Mouse (Mus musculus) limb, embryonic 13.5 days (tissue): ENCODE results near the gene Lsp1. TPM values are rescaled to one million over a fixed set of nuclear protein-coding genes. Genes with fewer than 3 reads are reported as not detected.

ENCODE experiments used
- ATAC-seq: fragments of 200-750 bp; cut with Nextera tagmentation; 2 replicates; pipeline ENCODE4 v1.8.0; 2017; ENCODE audit warnings: low read depth, moderate number of reproducible peaks, moderate TSS enrichment; ENCODE audit not compliant: low FRiP score
- H3K27ac ChIP-seq: fragments of 300-500 bp; sonication (generic); 2 replicates; pipeline ENCODE4 v1.5.1; 2015; ENCODE audit warnings: inconsistent platforms, mild to moderate bottlenecking, moderate library complexity
- H3K27me3 ChIP-seq: fragments of 300-500 bp; sonication (generic); 2 replicates; pipeline ENCODE4 v1.6.1; 2015; ENCODE audit warnings: mild to moderate bottlenecking, inconsistent platforms
- H3K36me3 ChIP-seq: fragments of 300-500 bp; sonication (generic); 2 replicates; pipeline ENCODE4 v1.6.1; 2015; ENCODE audit warnings: inconsistent platforms, mild to moderate bottlenecking, moderate library complexity
- H3K4me1 ChIP-seq: fragments of 300-500 bp; sonication (generic); 2 replicates; pipeline ENCODE4 v1.6.1; 2015; ENCODE audit warnings: inconsistent platforms
- H3K4me2 ChIP-seq: fragments of 300-500 bp; sonication (generic); replicated peaks from 2 replicates; pipeline ENCODE4 v1.6.1; 2015; ENCODE audit warnings: inconsistent platforms, mild to moderate bottlenecking, moderate library complexity
- H3K4me3 ChIP-seq: fragments of 300-500 bp; sonication (generic); 2 replicates; pipeline ENCODE4 v1.5.1; 2015; ENCODE audit warnings: moderate library complexity, mild to moderate bottlenecking, inconsistent platforms
- H3K9ac ChIP-seq: fragments of 300-500 bp; sonication (generic); 2 replicates; pipeline ENCODE4 v1.6.1; 2015; ENCODE audit warnings: mild to moderate bottlenecking, inconsistent platforms
- H3K9me3 ChIP-seq: fragments of 300-500 bp; sonication (generic); 2 replicates; pipeline ENCODE4 v1.6.1; 2016; ENCODE audit warnings: inconsistent platforms
- WGBS: fragments of 180-500 bp; shearing (Covaris S2); methylation state at CpG from one replicate; pipeline ENCODE4 v1.1.7; 2015; 5-methylcytosine and 5-hydroxymethylcytosine counted together
- polyA plus RNA-seq: library from polyadenylated mRNA; unstranded; fragments of >200 nt; fragmentation: Nextera tagmentation; extraction: Ambion mirVana; gene quantifications from 2 replicates; pipeline ENCODE4 v1.2.1, GENCODE M21; 2015

Gene Lsp1
- polyA plus RNA-seq, 1 experiment from 2014 or later: 46.3 TPM

GRCm38 (mm10) chr7:142478574-142478973, 18.0 kb downstream of the Lsp1 start:
- Histone ChIP-seq H3K27ac (peak overlapping the region; percentile 99; the same call in 1 of the 2 replicates), H3K27me3 (no peaks in the 10 kb centered on the region), H3K4me3 (no peak overlapping the region), H3K36me3 (no peaks in the 10 kb centered on the region), H3K9me3 (no peaks in the 10 kb centered on the region), H3K4me1 (peaks cover 74% of the 10 kb centered on the region), H3K4me2 (no peak overlapping the region), H3K9ac (no peak overlapping the region)
- ATAC-seq: no peak
- WGBS: 96% methylated on average over 2 of the region's 2 CpGs

DNA sequence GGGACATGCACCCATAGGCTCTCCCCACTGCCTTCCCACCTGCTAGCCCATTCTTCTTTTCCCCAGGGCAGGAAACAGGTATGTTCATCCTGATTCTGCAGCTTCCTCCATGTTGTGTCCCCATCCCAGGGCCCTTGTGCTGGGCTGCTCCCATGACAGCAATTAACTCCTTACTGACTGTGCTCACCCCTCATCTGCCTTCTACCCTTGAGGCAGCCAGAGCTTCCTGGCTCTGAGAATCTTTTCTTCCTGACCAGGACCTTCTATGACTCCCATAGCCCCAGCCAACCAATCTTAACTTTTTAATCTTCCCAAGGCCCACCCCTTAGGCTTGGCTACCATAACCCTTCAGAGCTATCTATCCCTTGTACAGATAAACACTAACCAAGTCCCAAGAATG, 18.7 kb downstream of the Lsp1 start:
- H3K27me3 ChIP-seq: no peaks in the 10 kb centered on the region
- peaks cover 79% of the 10 kb centered on the region for H3K4me1 ChIP-seq
- H3K9me3 ChIP-seq: no peaks in the 10 kb centered on the region
- no peaks in the 10 kb centered on the region for H3K36me3 ChIP-seq
- H3K9ac ChIP-seq: no peak overlapping the region
- peak overlapping the region; percentile 99; the same call in 1 of the 2 replicates for H3K27ac ChIP-seq
- H3K4me3 ChIP-seq: no peak overlapping the region
- no peak overlapping the region for H3K4me2 ChIP-seq
- ATAC-seq: no peak

DNA sequence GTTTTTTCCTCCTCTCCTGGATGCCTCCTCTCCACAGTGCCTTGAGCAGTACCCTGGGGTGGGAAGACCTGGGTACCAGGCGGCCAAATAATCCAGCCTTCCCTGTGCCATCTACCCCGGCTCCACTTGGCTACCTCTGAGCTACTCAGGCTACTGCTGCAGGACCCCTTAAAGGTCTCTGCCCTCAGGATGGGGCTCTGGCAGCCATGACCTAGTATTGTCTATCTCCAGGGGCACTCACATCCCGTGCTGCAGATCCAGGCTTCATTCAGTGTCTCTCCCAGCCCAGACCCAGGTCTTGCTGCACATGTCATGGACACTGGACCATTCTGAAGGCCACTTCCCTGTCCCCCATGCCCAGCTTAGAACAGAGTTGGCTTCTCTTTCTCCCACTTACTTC, 19.3 kb downstream of the Lsp1 start:
- no peak overlapping the region for H3K4me3 ChIP-seq
- no peak overlapping the region for H3K4me2 ChIP-seq
- H3K27me3 ChIP-seq: no peaks in the 10 kb centered on the region
- peaks cover 79% of the 10 kb centered on the region for H3K4me1 ChIP-seq
- ATAC-seq: no peak
- H3K36me3 ChIP-seq: peaks cover 3% of the 10 kb centered on the region; the same call in 1 of the 2 replicates
- 94% methylated on average over 3 of the region's 3 CpGs for WGBS
- H3K9ac ChIP-seq: no peak overlapping the region
- H3K27ac ChIP-seq: peak overlapping the region; percentile 99; the same call in 1 of the 2 replicates
- H3K9me3 ChIP-seq: no peaks in the 10 kb centered on the region

DNA sequence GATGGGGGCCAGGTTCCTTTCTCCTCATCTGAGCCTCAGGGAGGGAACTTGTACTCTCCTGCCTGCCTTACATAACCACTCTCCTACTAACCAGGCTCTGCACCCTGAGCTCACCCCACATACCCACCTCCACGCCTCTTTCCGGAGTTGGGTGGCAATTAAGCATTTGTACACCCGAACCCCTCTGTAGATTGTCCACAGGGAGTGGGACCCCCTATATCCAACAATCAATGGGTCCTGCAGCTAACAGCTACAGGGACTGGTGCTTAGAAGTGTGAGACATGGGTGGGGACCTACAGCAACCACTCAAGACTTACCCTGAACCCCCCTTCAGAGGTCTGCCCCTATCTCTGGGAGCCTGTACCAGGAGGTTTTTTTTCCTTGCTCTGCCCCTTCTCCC, 20.1 kb downstream of the Lsp1 start:
- 94% methylated on average over 3 of the region's 3 CpGs for WGBS
- Histone ChIP-seq H3K4me2 (peak overlapping the region; percentile 59), H3K9ac (0 out of 2 replicates have a peak overlapping the region, but pooled peaks have one; percentile 65), H3K36me3 (peaks cover 6% of the 10 kb centered on the region; the same call in 1 of the 2 replicates), H3K4me3 (no peak overlapping the region), H3K27me3 (no peaks in the 10 kb centered on the region), H3K9me3 (no peaks in the 10 kb centered on the region), H3K27ac (peak overlapping the region; percentile 99), H3K4me1 (peaks cover 79% of the 10 kb centered on the region)
- no peak for ATAC-seq

DNA sequence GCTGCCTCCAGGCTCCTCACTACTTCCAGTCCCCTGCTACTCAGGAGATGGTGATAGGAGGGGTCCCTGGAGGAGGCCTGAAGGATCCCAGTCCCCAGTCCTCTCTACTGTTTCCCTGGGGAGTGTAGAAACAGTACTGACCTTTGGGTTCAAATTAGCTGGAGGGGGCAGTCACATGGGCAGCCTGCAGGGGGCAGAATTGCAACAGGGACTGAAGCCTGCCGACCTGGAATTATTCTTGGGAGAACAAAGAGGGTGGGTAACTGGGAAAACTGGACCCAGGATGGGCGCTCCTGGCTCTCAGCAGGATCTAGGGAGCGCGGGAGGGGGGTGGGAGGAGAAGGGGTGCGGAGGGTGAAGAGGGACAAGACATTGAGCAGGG, 20.6 kb downstream of the Lsp1 start:
- WGBS: 10% methylated on average over 5 of the region's 5 CpGs
- H3K4me3 ChIP-seq: peak overlapping the region; percentile 24; the same call in 1 of the 2 replicates
- H3K4me1 ChIP-seq: peaks cover 79% of the 10 kb centered on the region
- H3K36me3 ChIP-seq: peaks cover 7% of the 10 kb centered on the region; the same call in 1 of the 2 replicates
- H3K4me2 ChIP-seq: peak overlapping the region; percentile 59
- H3K9ac ChIP-seq: peak overlapping the region; percentile 65
- H3K9me3 ChIP-seq: no peaks in the 10 kb centered on the region
- no peak for ATAC-seq
- no peaks in the 10 kb centered on the region for H3K27me3 ChIP-seq
- H3K27ac ChIP-seq: peak overlapping the region; percentile 99

GRCm38 (mm10) chr7:142481568-142482255, 21.1 kb downstream of the Lsp1 start:
- H3K9ac ChIP-seq: peak overlapping the region; percentile 65
- peak overlapping the region; percentile 59 for H3K4me2 ChIP-seq
- WGBS: 2% methylated on average over 22 of the region's 22 CpGs
- peaks cover 79% of the 10 kb centered on the region for H3K4me1 ChIP-seq
- H3K4me3 ChIP-seq: peak overlapping the region; percentile 24
- H3K27ac ChIP-seq: peak overlapping the region; percentile 99
- ATAC-seq: peak; percentile 89
- H3K27me3 ChIP-seq: no peaks in the 10 kb centered on the region
- H3K9me3 ChIP-seq: no peaks in the 10 kb centered on the region
- peaks cover 7% of the 10 kb centered on the region; the same call in 1 of the 2 replicates for H3K36me3 ChIP-seq

- H3K4me1 ChIP-seq: peaks cover 79% of the 10 kb centered on the region
- peaks cover 7% of the 10 kb centered on the region; the same call in 1 of the 2 replicates for H3K36me3 ChIP-seq
- ATAC-seq: peak; percentile 1; the same call in 1 of the 2 replicates
- H3K4me3 ChIP-seq: peak overlapping the region; percentile 24
- peak overlapping the region; percentile 99 for H3K27ac ChIP-seq
- H3K9ac ChIP-seq: peak overlapping the region; percentile 65
- H3K4me2 ChIP-seq: peak overlapping the region; percentile 59
- no peaks in the 10 kb centered on the region for H3K9me3 ChIP-seq
- no peaks in the 10 kb centered on the region for H3K27me3 ChIP-seq
- 3% methylated on average over 6 of the region's 6 CpGs for WGBS
Observed at GRCm38 (mm10) chr7:142482256-142482609, 21.6 kb downstream of the Lsp1 start.

DNA sequence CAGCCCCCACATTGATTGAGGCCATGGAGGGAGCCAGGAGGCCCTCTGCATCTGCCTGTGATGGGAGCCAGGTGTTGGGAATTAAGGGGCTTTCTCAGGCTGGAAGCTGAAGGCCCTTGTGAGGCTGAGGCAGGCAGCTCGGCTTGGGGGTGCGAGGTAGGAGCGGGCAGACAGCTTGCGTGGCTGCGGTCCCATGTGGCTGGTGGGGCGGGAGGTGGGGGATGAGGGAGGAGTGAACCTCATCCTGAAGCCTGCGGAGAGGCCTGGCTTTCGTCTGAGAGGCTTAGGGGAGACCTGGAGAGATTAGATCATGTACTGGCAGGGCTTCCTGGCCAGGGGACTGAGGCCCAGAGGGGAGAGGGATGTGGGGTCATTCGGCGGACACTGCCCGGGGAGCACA, 22.5 kb downstream of the Lsp1 start:
- H3K9ac ChIP-seq: peak overlapping the region; percentile 48
- 19% methylated on average over 11 of the region's 11 CpGs for WGBS
- no peaks in the 10 kb centered on the region for H3K9me3 ChIP-seq
- peaks cover 88% of the 10 kb centered on the region for H3K4me1 ChIP-seq
- peak overlapping the region; percentile 59; the same call in 1 of the 2 replicates for H3K4me2 ChIP-seq
- H3K4me3 ChIP-seq: no peak overlapping the region
- H3K27ac ChIP-seq: peak overlapping the region; percentile 99
- peaks cover 7% of the 10 kb centered on the region; the same call in 1 of the 2 replicates for H3K36me3 ChIP-seq
- no peaks in the 10 kb centered on the region for H3K27me3 ChIP-seq
- ATAC-seq: peak; percentile 12

- Histone ChIP-seq H3K9me3 (no peaks in the 10 kb centered on the region), H3K27me3 (no peaks in the 10 kb centered on the region), H3K4me1 (peaks cover 92% of the 10 kb centered on the region), H3K4me3 (no peak overlapping the region), H3K9ac (peak overlapping the region; percentile 53; the same call in 1 of the 2 replicates), H3K4me2 (no peak overlapping the region), H3K27ac (peak overlapping the region; percentile 99), H3K36me3 (peaks cover 23% of the 10 kb centered on the region)
- 50% methylated on average over 12 of the region's 12 CpGs for WGBS
- no peak for ATAC-seq
Observed at GRCm38 (mm10) chr7:142484780-142485179, 24.2 kb downstream of the Lsp1 start.

DNA sequence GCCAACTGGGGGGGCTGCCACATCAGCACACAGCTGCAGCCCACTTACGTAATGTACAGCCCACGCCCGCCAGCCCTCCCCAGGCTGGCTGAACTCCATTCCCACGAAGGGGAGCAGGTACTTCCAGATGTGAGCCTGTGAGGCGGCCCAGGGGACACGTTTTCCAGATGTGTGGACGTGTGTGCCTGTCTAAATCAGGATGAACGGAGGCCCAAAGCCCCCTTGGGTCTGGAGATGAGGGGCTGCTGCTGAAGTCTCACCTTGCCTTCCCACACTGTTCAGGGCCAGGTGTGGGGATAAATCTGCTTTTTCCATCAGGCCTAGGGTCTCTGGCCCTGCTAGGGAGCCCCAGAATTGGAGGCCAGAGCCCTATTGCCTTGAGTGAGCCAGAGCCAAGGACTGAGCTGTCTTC, 26.1 kb downstream of the Lsp1 start:
- Histone ChIP-seq H3K4me1 (peaks cover 73% of the 10 kb centered on the region), H3K4me2 (peak overlapping the region; percentile 30; the same call in 1 of the 2 replicates)
- ATAC-seq: peak; percentile 58

DNA sequence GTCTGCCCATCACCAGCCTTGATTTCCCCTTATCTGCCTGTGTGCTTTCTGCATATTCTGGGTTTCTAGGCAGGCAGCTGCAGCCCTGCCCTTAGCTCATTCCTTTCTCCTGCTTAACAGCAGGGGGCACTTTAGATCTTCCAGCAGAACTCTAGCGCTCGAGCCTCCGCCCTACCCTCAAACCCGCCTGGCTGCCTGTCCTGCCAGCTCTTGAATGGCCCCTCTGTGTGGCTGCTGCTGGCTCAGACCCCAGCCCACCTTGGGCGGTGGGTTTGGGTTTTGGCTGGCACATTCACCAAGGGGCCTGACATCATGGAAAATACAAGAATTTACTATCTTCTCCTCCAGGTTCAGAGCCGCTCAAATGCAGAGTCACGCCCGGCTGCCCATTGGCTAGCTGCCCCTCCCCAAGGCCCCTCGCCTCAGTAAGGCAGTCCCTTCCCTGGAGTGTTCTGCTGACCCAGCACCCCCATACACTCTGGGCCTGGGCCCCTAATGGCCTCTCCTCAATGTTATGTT, 26.8 kb downstream of the Lsp1 start:
- peak; percentile 70 for ATAC-seq
- peak overlapping the region; percentile 99 for H3K27ac ChIP-seq
- no peaks in the 10 kb centered on the region for H3K27me3 ChIP-seq
- peaks cover 66% of the 10 kb centered on the region for H3K4me1 ChIP-seq
- peak overlapping the region; percentile 30 for H3K4me2 ChIP-seq
- H3K9ac ChIP-seq: peak overlapping the region; percentile 50; the same call in 1 of the 2 replicates
- 12% methylated on average over 9 of the region's 9 CpGs for WGBS
- H3K36me3 ChIP-seq: peaks cover 46% of the 10 kb centered on the region
- no peaks in the 10 kb centered on the region for H3K9me3 ChIP-seq
- H3K4me3 ChIP-seq: no peak overlapping the region

More for the DNA sequence above, 26.1 kb downstream of the Lsp1 start:
- WGBS: 20% methylated on average over 8 of the region's 8 CpGs
- no peak overlapping the region for H3K4me3 ChIP-seq
- peak overlapping the region; percentile 50 for H3K9ac ChIP-seq
- no peaks in the 10 kb centered on the region for H3K9me3 ChIP-seq
- no peaks in the 10 kb centered on the region for H3K27me3 ChIP-seq
- H3K27ac ChIP-seq: peak overlapping the region; percentile 99
- H3K36me3 ChIP-seq: peaks cover 40% of the 10 kb centered on the region

- WGBS: 80% methylated on average over 3 of the region's 3 CpGs
- peak overlapping the region; percentile 99 for H3K27ac ChIP-seq
- H3K9me3 ChIP-seq: no peaks in the 10 kb centered on the region
- no peaks in the 10 kb centered on the region for H3K27me3 ChIP-seq
- H3K4me1 ChIP-seq: peaks cover 62% of the 10 kb centered on the region
- ATAC-seq: no peak
- peaks cover 46% of the 10 kb centered on the region for H3K36me3 ChIP-seq
- H3K9ac ChIP-seq: no peak overlapping the region
- H3K4me2 ChIP-seq: no peak overlapping the region; the same call in 1 of the 2 replicates
- no peak overlapping the region for H3K4me3 ChIP-seq
Observed at GRCm38 (mm10) chr7:142488053-142488452, 27.4 kb downstream of the Lsp1 start.
